Mouse (Mus musculus) neural tube, embryonic 13.5 days (tissue): ENCODE results near the gene Necap2. TPM values are rescaled to one million over a fixed set of nuclear protein-coding genes. Genes with fewer than 3 reads are reported as not detected.

ENCODE experiments used
- ATAC-seq: fragments of 200-750 bp; cut with Nextera tagmentation; 2 replicates; pipeline ENCODE4 v1.8.0; 2017; ENCODE audit warnings: low read depth, mild to moderate bottlenecking, moderate TSS enrichment, moderate library complexity
- H3K27ac ChIP-seq: fragments of 300-500 bp; sonication (generic); replicated peaks from 2 replicates; pipeline ENCODE4 v1.5.1; 2015; ENCODE audit warnings: moderate library complexity, mild to moderate bottlenecking, inconsistent platforms
- H3K27me3 ChIP-seq: fragments of 300-500 bp; sonication (generic); 2 replicates; pipeline ENCODE4 v1.6.1; 2015; ENCODE audit warnings: mild to moderate bottlenecking, inconsistent platforms
- H3K36me3 ChIP-seq: fragments of 300-500 bp; sonication (generic); 2 replicates; pipeline ENCODE4 v1.6.1; 2015; ENCODE audit warnings: mild to moderate bottlenecking, inconsistent platforms
- H3K4me1 ChIP-seq: fragments of 300-500 bp; sonication (generic); replicated peaks from 2 replicates; pipeline ENCODE4 v1.6.1; 2015; ENCODE audit warnings: inconsistent platforms
- H3K4me2 ChIP-seq: fragments of 300-500 bp; sonication (generic); 2 replicates; pipeline ENCODE4 v1.6.1; 2015; ENCODE audit warnings: inconsistent platforms, mild to moderate bottlenecking, moderate library complexity
- H3K4me3 ChIP-seq: fragments of 300-500 bp; sonication (generic); 2 replicates; pipeline ENCODE4 v1.5.1; 2015; ENCODE audit warnings: mild to moderate bottlenecking, inconsistent platforms
- H3K9ac ChIP-seq: fragments of 300-500 bp; sonication (generic); 2 replicates; pipeline ENCODE4 v1.6.1; 2015; ENCODE audit warnings: moderate library complexity, mild to moderate bottlenecking, inconsistent platforms
- H3K9me3 ChIP-seq: fragments of 300-500 bp; sonication (generic); 2 replicates; pipeline ENCODE4 v1.6.1; 2016; ENCODE audit warnings: inconsistent platforms
- WGBS: fragments of 180-500 bp; shearing (Covaris S2); methylation state at CpG from one replicate; pipeline ENCODE4 v1.1.7; 2015; 5-methylcytosine and 5-hydroxymethylcytosine counted together
- polyA plus RNA-seq: library from polyadenylated mRNA; unstranded; fragments of >200 nt; fragmentation: Nextera tagmentation; extraction: Ambion mirVana; gene quantifications from 2 replicates; pipeline ENCODE4 v1.2.1, GENCODE M21; 2015

Gene Necap2
- polyA plus RNA-seq, result 55.5 and 58.7 TPM in 2 replicates

- Histone ChIP-seq H3K9me3 (no peaks in the 10 kb centered on the region), H3K27me3 (no peaks in the 10 kb centered on the region)
- whole genome bisulfite sequencing, result under 1% methylated on average over 66 of the region's 67 CpGs
These were observed at the start of gene Necap2 for GRCm38 (mm10) chr4:141077681-141078509. Gene Necap2 (minus strand): TSS chr4:141078357.

GRCm38 (mm10) chr4:141123065-141123464 lies 44.9 kb upstream of the Necap2 start:
- Histone ChIP-seq H3K4me3 (no peak overlapping the region), H3K9me3 (0 out of 2 replicates have a peak, but pooled peaks cover 3% of the 10 kb centered on the region), H3K27me3 (no peaks in the 10 kb centered on the region), H3K9ac (no peak overlapping the region), H3K36me3 (peaks cover 7% of the 10 kb centered on the region), H3K27ac (no peak overlapping the region), H3K4me2 (no peak overlapping the region), H3K4me1 (peaks cover 36% of the 10 kb centered on the region)
- no peak for ATAC-seq
- WGBS, result 50% methylated on average over 1 of the region's 1 CpGs

More at GRCm38 (mm10) chr4:141077681-141078509, at the start of gene Necap2:
- Histone ChIP-seq H3K27ac (peak within 1 kb of the TSS; percentile 86), H3K4me2 (peak within 1 kb of the TSS; percentile 94), H3K9ac (peak within 1 kb of the TSS; percentile 97), H3K4me3 (peak within 1 kb of the TSS; percentile 98), H3K4me1 (peaks cover 36% of the 10 kb centered on the region), H3K36me3 (peaks cover 27% of the 10 kb centered on the region)
- ATAC-seq, result peak; percentile 95

- Histone ChIP-seq H3K9ac (no peak overlapping the region), H3K9me3 (0 out of 2 replicates have a peak, but pooled peaks cover 3% of the 10 kb centered on the region), H3K4me3 (no peak overlapping the region), H3K4me1 (peaks cover 36% of the 10 kb centered on the region), H3K27me3 (no peaks in the 10 kb centered on the region), H3K4me2 (no peak overlapping the region), H3K27ac (no peak overlapping the region), H3K36me3 (peaks cover 11% of the 10 kb centered on the region)
- 85% methylated on average over 7 of the region's 7 CpGs for WGBS
- no peak for ATAC-seq
These were observed 44.5 kb upstream of the Necap2 start for GRCm38 (mm10) chr4:141122663-141123062.

- Histone ChIP-seq H3K4me3 (no peak overlapping the region), H3K27ac (no peak overlapping the region), H3K4me1 (peaks cover 36% of the 10 kb centered on the region), H3K9me3 (no peaks in the 10 kb centered on the region), H3K36me3 (peaks cover 30% of the 10 kb centered on the region), H3K4me2 (no peak overlapping the region), H3K9ac (no peak overlapping the region), H3K27me3 (no peaks in the 10 kb centered on the region)
- ATAC-seq, result peak; percentile 56
- 29% methylated on average over 11 of the region's 11 CpGs for WGBS
These were observed 42.5 kb upstream of the Necap2 start for GRCm38 (mm10) chr4:141120700-141121099.

GRCm38 (mm10) chr4:141118691-141119090 lies 40.5 kb upstream of the Necap2 start:
- 64% methylated on average over 4 of the region's 4 CpGs for whole genome bisulfite sequencing

GRCm38 (mm10) chr4:141115398-141115797 lies 37.2 kb upstream of the Necap2 start:
- no peak overlapping the region for H3K27ac ChIP-seq
- peaks cover 82% of the 10 kb centered on the region for H3K36me3 ChIP-seq
- WGBS, result 93% methylated on average over 8 of the region's 8 CpGs
- no peak overlapping the region for H3K4me2 ChIP-seq
- H3K9me3 ChIP-seq, result no peaks in the 10 kb centered on the region
- H3K27me3 ChIP-seq, result no peaks in the 10 kb centered on the region
- peaks cover 19% of the 10 kb centered on the region for H3K4me1 ChIP-seq
- no peak for ATAC-seq
- no peak overlapping the region for H3K9ac ChIP-seq
- H3K4me3 ChIP-seq, result no peak overlapping the region

More at GRCm38 (mm10) chr4:141118691-141119090, 40.5 kb upstream of the Necap2 start:
- Histone ChIP-seq H3K4me2 (no peak overlapping the region), H3K27me3 (no peaks in the 10 kb centered on the region), H3K4me3 (no peak overlapping the region), H3K9me3 (no peaks in the 10 kb centered on the region), H3K36me3 (peaks cover 50% of the 10 kb centered on the region), H3K9ac (0 out of 2 replicates have a peak overlapping the region, but pooled peaks have one; percentile 31), H3K27ac (no peak overlapping the region), H3K4me1 (peaks cover 33% of the 10 kb centered on the region)
- ATAC-seq, result no peak

GRCm38 (mm10) chr4:141114521-141114981 lies 36.4 kb upstream of the Necap2 start:
- Histone ChIP-seq H3K9ac (no peak overlapping the region), H3K9me3 (no peaks in the 10 kb centered on the region), H3K27me3 (no peaks in the 10 kb centered on the region), H3K4me2 (no peak overlapping the region), H3K4me1 (peaks cover 12% of the 10 kb centered on the region), H3K4me3 (no peak overlapping the region), H3K36me3 (peaks cover 89% of the 10 kb centered on the region), H3K27ac (no peak overlapping the region; the same call in 1 of the 2 replicates)
- WGBS, result 85% methylated on average over 6 of the region's 6 CpGs
- no peak for ATAC-seq

- no peak overlapping the region for H3K4me3 ChIP-seq
- no peak overlapping the region for H3K9ac ChIP-seq
- H3K4me2 ChIP-seq, result no peak overlapping the region
- peaks cover 5% of the 10 kb centered on the region for H3K4me1 ChIP-seq
- no peak for ATAC-seq
- H3K27ac ChIP-seq, result 0 out of 2 replicates have a peak overlapping the region, but pooled peaks have one; percentile 3
- WGBS, result 76% methylated on average over 7 of the region's 7 CpGs
- no peaks in the 10 kb centered on the region for H3K9me3 ChIP-seq
- no peaks in the 10 kb centered on the region for H3K27me3 ChIP-seq
- H3K36me3 ChIP-seq, result peaks cover 89% of the 10 kb centered on the region
These were observed 35.7 kb upstream of the Necap2 start for GRCm38 (mm10) chr4:141113831-141114230.

GRCm38 (mm10) chr4:141108196-141108732 lies 30.1 kb upstream of the Necap2 start:
- ATAC-seq, result no peak
- H3K4me3 ChIP-seq, result no peak overlapping the region
- H3K27ac ChIP-seq, result no peak overlapping the region
- no peaks in the 10 kb centered on the region for H3K27me3 ChIP-seq
- peaks cover 35% of the 10 kb centered on the region for H3K36me3 ChIP-seq
- no peaks in the 10 kb centered on the region for H3K9me3 ChIP-seq
- no peak overlapping the region for H3K9ac ChIP-seq
- no peak overlapping the region for H3K4me2 ChIP-seq
- 0 out of 2 replicates have a peak, but pooled peaks cover 2% of the 10 kb centered on the region for H3K4me1 ChIP-seq
- 48% methylated on average over 10 of the region's 10 CpGs for WGBS

- ATAC-seq, result no peak
These were observed 28.5 kb upstream of the Necap2 start for GRCm38 (mm10) chr4:141106526-141107183.

GRCm38 (mm10) chr4:141101855-141102254 lies 23.7 kb upstream of the Necap2 start:
- no peaks in the 10 kb centered on the region for H3K27me3 ChIP-seq
- H3K4me3 ChIP-seq, result no peak overlapping the region
- no peak for ATAC-seq
- no peak overlapping the region for H3K27ac ChIP-seq
- 70% methylated on average over 6 of the region's 6 CpGs for WGBS
- H3K9ac ChIP-seq, result no peak overlapping the region
- H3K36me3 ChIP-seq, result no peaks in the 10 kb centered on the region
- no peaks in the 10 kb centered on the region for H3K4me1 ChIP-seq
- no peaks in the 10 kb centered on the region; the same call in 1 of the 2 replicates for H3K9me3 ChIP-seq
- no peak overlapping the region for H3K4me2 ChIP-seq

More at GRCm38 (mm10) chr4:141106526-141107183, 28.5 kb upstream of the Necap2 start:
- no peak overlapping the region for H3K9ac ChIP-seq
- 78% methylated on average over 16 of the region's 16 CpGs for WGBS
- H3K27me3 ChIP-seq, result no peaks in the 10 kb centered on the region
- H3K36me3 ChIP-seq, result peaks cover 20% of the 10 kb centered on the region
- 0 out of 2 replicates have a peak, but pooled peaks cover 2% of the 10 kb centered on the region for H3K4me1 ChIP-seq
- H3K4me2 ChIP-seq, result no peak overlapping the region
- no peak overlapping the region for H3K4me3 ChIP-seq
- no peaks in the 10 kb centered on the region; the same call in 1 of the 2 replicates for H3K9me3 ChIP-seq
- H3K27ac ChIP-seq, result no peak overlapping the region
